ENCODE assay signal across 8 mouse cellular contexts in genomic region chr4:63307175-63308062, GRCm38 (mm10). TPM values are rescaled to one million over a fixed set of nuclear protein-coding genes. Genes with fewer than 3 reads are reported as not detected.
DNase-seq lines count a peak whose midpoint lies in the region; ATAC-seq and TF ChIP-seq lines count a peak whose summit lies in the region.

No protein-coding gene starts in this region.

- no peaks in the 10 kb centered on the region for H3K36me3 ChIP-seq in heart, postnatal 0 days (replicated peaks; ENCODE audit: control insufficient read depth, insufficient read depth, low read length)
- no peaks in the 10 kb centered on the region for H3K36me3 ChIP-seq in liver, embryonic 13.5 days
- no peaks in the 10 kb centered on the region for H3K36me3 ChIP-seq in neural tube, embryonic 12.5 days
- H3K36me3 ChIP-seq in stomach, embryonic 15.5 days, result peaks cover 20% of the 10 kb centered on the region

- no peak for TF ChIP-seq EP300 in heart, postnatal 0 days (IDR thresholded peaks at IDR 0.05; ENCODE audit: low read depth)

- H3K4me2 ChIP-seq in heart, postnatal 0 days (ENCODE audit: low read depth, low read length), result no peak overlapping the region
- H3K4me2 ChIP-seq in liver, embryonic 13.5 days, result no peak overlapping the region
- H3K4me2 ChIP-seq in neural tube, embryonic 12.5 days (replicated peaks), result no peak overlapping the region
- H3K4me2 ChIP-seq in stomach, embryonic 15.5 days, result no peak overlapping the region

- ATAC-seq in erythroid progenitor cell, adult 5-6 weeks (replicated peaks; ENCODE audit: low FRiP score, poor library complexity, severe bottlenecking), result peak; percentile 42; the same call in 1 of the 2 replicates
- ATAC-seq in heart, postnatal 0 days (ENCODE audit: insufficient read depth, low read depth), result peak; percentile 68
- ATAC-seq in liver, embryonic 13.5 days (ENCODE audit: low read depth), result no peak
- ATAC-seq in neural tube, embryonic 12.5 days (ENCODE audit: low FRiP score, low read depth), result peak; percentile 66
- ATAC-seq in stomach, embryonic 15.5 days (ENCODE audit: insufficient read depth, low FRiP score, low read depth), result peak; percentile 60

- WGBS in heart, postnatal 0 days, result 28% methylated on average over 21 of the region's 21 CpGs
- WGBS in liver, embryonic 13.5 days (ENCODE audit: insufficient replicate concordance), result 26% methylated on average over 21 of the region's 21 CpGs
- 33% methylated on average over 21 of the region's 21 CpGs for WGBS in neural tube, embryonic 12.5 days
- 33% methylated on average over 21 of the region's 21 CpGs for WGBS in stomach, embryonic 15.5 days

- TF ChIP-seq CTCF in heart, postnatal 0 days (IDR thresholded peaks at IDR 0.05; ENCODE audit: low read depth), result peak; percentile 80

- peak; percentile 87 for DNase-seq in B cell, adult 2 months
- DNase-seq in brain, embryonic 18.5 days (ENCODE audit: low read depth, low spot score), result peak; percentile 43
- peak; percentile 71 for DNase-seq in heart, postnatal 0 days (ENCODE audit: low spot score)
- peak; percentile 93 to 97 for DNase-seq in kidney, postnatal 25 days
- peak; percentile 30 for DNase-seq in liver, embryonic 13.5 days

- H3K9me3 ChIP-seq in heart, postnatal 0 days (replicated peaks; ENCODE audit: control insufficient read depth, low read length), result no peaks in the 10 kb centered on the region
- no peaks in the 10 kb centered on the region for H3K9me3 ChIP-seq in liver, embryonic 13.5 days (replicated peaks)
- H3K9me3 ChIP-seq in neural tube, embryonic 12.5 days, result no peaks in the 10 kb centered on the region
- no peaks in the 10 kb centered on the region for H3K9me3 ChIP-seq in stomach, embryonic 15.5 days

- H3K9ac ChIP-seq in heart, postnatal 0 days (replicated peaks; ENCODE audit: low read depth, low read length), result no peak overlapping the region
- H3K9ac ChIP-seq in liver, embryonic 13.5 days, result no peak overlapping the region
- no peak overlapping the region for H3K9ac ChIP-seq in neural tube, embryonic 12.5 days
- H3K9ac ChIP-seq in stomach, embryonic 15.5 days, result no peak overlapping the region

- H3K4me3 ChIP-seq in heart, postnatal 0 days (ENCODE audit: low read depth, low read length), result no peak overlapping the region
- no peak overlapping the region for H3K4me3 ChIP-seq in liver, embryonic 13.5 days (replicated peaks)
- no peak overlapping the region for H3K4me3 ChIP-seq in neural tube, embryonic 12.5 days
- H3K4me3 ChIP-seq in stomach, embryonic 15.5 days (replicated peaks), result no peak overlapping the region

- H3K4me1 ChIP-seq in heart, postnatal 0 days (ENCODE audit: control insufficient read depth, insufficient read depth), result peaks cover 7% of the 10 kb centered on the region; the same call in 1 of the 2 replicates
- no peaks in the 10 kb centered on the region for H3K4me1 ChIP-seq in liver, embryonic 13.5 days (replicated peaks)
- H3K4me1 ChIP-seq in neural tube, embryonic 12.5 days, result no peaks in the 10 kb centered on the region
- no peaks in the 10 kb centered on the region for H3K4me1 ChIP-seq in stomach, embryonic 15.5 days

- H3K27me3 ChIP-seq in heart, postnatal 0 days (ENCODE audit: control insufficient read depth, insufficient read depth, low read length), result no peaks in the 10 kb centered on the region
- no peaks in the 10 kb centered on the region for H3K27me3 ChIP-seq in liver, embryonic 13.5 days
- H3K27me3 ChIP-seq in neural tube, embryonic 12.5 days (replicated peaks), result no peaks in the 10 kb centered on the region
- H3K27me3 ChIP-seq in stomach, embryonic 15.5 days (replicated peaks), result no peaks in the 10 kb centered on the region

- no peak overlapping the region for H3K27ac ChIP-seq in heart, postnatal 0 days (ENCODE audit: low read depth)
- no peak overlapping the region for H3K27ac ChIP-seq in liver, embryonic 13.5 days
- no peak overlapping the region for H3K27ac ChIP-seq in neural tube, embryonic 12.5 days
- H3K27ac ChIP-seq in stomach, embryonic 15.5 days, result no peak overlapping the region

RNA-seq across cellular contexts. Expression of gene Orm1, which starts 36.9 kb away (rescaled TPM):
- total RNA-seq in erythroid progenitor cell, adult 5-6 weeks (2015; ENCODE audit: low replicate concordance), result 16.6 and 43.6 TPM in 2 replicates
- 5.5 and 23.5 TPM in 2 replicates for total RNA-seq in erythroid progenitor cell, adult 5-6 weeks (2017; ENCODE audit: low replicate concordance)
- total RNA-seq in heart, postnatal 0 days (2014; rRNA removed; ENCODE audit: low replicate concordance), result not detected in 2 replicates
- not detected in 2 replicates for polyA plus RNA-seq in heart, postnatal 0 days (2015; fragmentation: Nextera tagmentation; extraction: Ambion mirVana)
- polyA plus RNA-seq in liver, embryonic 13.5 days (2015; fragmentation: Nextera tagmentation; extraction: Ambion mirVana), result not detected in 2 replicates
- polyA plus RNA-seq in neural tube, embryonic 12.5 days (2016; fragmentation: Nextera tagmentation; extraction: Ambion mirVana), result not detected in 2 replicates
- polyA plus RNA-seq in stomach, embryonic 15.5 days (2015; fragmentation: Nextera tagmentation; extraction: Ambion mirVana), result 0.18 TPM in 1 of 2 replicates, not detected in the other

RNA-seq across cellular contexts. Expression of gene Orm3, which starts 48.5 kb away (rescaled TPM):
- not detected in 2 replicates for total RNA-seq in erythroid progenitor cell, adult 5-6 weeks (2015; ENCODE audit: low replicate concordance)
- total RNA-seq in erythroid progenitor cell, adult 5-6 weeks (2017; ENCODE audit: low replicate concordance), result not detected in 2 replicates
- not detected in 2 replicates for total RNA-seq in heart, postnatal 0 days (2014; rRNA removed; ENCODE audit: low replicate concordance)
- polyA plus RNA-seq in heart, postnatal 0 days (2015; fragmentation: Nextera tagmentation; extraction: Ambion mirVana), result not detected in 2 replicates
- not detected in 2 replicates for polyA plus RNA-seq in liver, embryonic 13.5 days (2015; fragmentation: Nextera tagmentation; extraction: Ambion mirVana)
- polyA plus RNA-seq in neural tube, embryonic 12.5 days (2016; fragmentation: Nextera tagmentation; extraction: Ambion mirVana), result not detected in 2 replicates
- polyA plus RNA-seq in stomach, embryonic 15.5 days (2015; fragmentation: Nextera tagmentation; extraction: Ambion mirVana), result not detected in 2 replicates

RNA-seq across cellular contexts. Expression of gene Orm2, which starts 54.8 kb away (rescaled TPM):
- total RNA-seq in erythroid progenitor cell, adult 5-6 weeks (2015; ENCODE audit: low replicate concordance), result not detected in 2 replicates
- total RNA-seq in erythroid progenitor cell, adult 5-6 weeks (2017; ENCODE audit: low replicate concordance), result not detected in 2 replicates
- not detected in 2 replicates for total RNA-seq in heart, postnatal 0 days (2014; rRNA removed; ENCODE audit: low replicate concordance)
- polyA plus RNA-seq in heart, postnatal 0 days (2015; fragmentation: Nextera tagmentation; extraction: Ambion mirVana), result not detected in 2 replicates
- polyA plus RNA-seq in liver, embryonic 13.5 days (2015; fragmentation: Nextera tagmentation; extraction: Ambion mirVana), result not detected in 2 replicates
- polyA plus RNA-seq in neural tube, embryonic 12.5 days (2016; fragmentation: Nextera tagmentation; extraction: Ambion mirVana), result not detected in 2 replicates
- polyA plus RNA-seq in stomach, embryonic 15.5 days (2015; fragmentation: Nextera tagmentation; extraction: Ambion mirVana), result not detected in 2 replicates

Comparison
In these comparisons a context has a peak if more than half of its experiments do, and no peak if none do; other contexts are left out.
1. DNase-seq: peak in every context shown above with its lines; median percentile 95 in kidney, postnatal 25 days; 87 in B cell, adult 2 months; 71 in heart, postnatal 0 days; 43 in brain, embryonic 18.5 days; 30 in liver, embryonic 13.5 days.